Mouse (Mus musculus): ENCODE data around the gene Pgp. TPM values are rescaled to one million over a fixed set of nuclear protein-coding genes. Genes with fewer than 3 reads are reported as not detected.
A peak's percentile ranks its signal among the peaks of the same experiment; 100 is the strongest.
"Not testable (repeated sequence)": the region's sequence is repeated elsewhere in the genome, so short reads cannot be mapped to it uniquely, and the experiment has no call there.

Gene Pgp
- polyA plus RNA-seq, 1 experiment from 2014 or later, result 57.4 TPM

GRCm38 (mm10) chr17:24455523-24456206, 14.5 kb upstream of the Pgp start:
- DNase-seq (ENCODE audit: low spot score), result not testable (repeated sequence)

- peak; percentile 68 for DNase-seq (ENCODE audit: low spot score)
Measured at GRCm38 (mm10) chr17:24461580-24461979, 8.6 kb upstream of the Pgp start.

DNA sequence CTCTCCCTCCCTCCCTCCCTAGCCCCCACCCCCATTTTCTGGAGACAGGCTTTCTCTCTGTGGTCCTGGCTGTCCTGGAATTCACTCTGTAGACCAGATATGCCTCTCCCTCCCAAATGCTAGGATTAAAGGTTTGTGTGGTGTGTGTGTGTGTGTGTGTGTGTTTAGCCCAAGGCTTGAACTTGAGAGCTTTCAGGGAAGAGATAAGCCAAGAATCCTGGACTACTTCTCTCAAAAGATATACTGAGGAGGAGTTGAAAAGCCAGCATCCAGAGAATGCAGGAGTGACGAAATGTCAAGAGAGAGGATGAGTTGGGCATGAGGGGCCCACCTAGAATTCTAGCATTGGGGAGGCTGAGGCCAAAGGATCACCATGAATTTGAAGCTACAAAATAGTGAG, 7.3 kb upstream of the Pgp start:
- no peak for DNase-seq (ENCODE audit: low spot score)

DNA sequence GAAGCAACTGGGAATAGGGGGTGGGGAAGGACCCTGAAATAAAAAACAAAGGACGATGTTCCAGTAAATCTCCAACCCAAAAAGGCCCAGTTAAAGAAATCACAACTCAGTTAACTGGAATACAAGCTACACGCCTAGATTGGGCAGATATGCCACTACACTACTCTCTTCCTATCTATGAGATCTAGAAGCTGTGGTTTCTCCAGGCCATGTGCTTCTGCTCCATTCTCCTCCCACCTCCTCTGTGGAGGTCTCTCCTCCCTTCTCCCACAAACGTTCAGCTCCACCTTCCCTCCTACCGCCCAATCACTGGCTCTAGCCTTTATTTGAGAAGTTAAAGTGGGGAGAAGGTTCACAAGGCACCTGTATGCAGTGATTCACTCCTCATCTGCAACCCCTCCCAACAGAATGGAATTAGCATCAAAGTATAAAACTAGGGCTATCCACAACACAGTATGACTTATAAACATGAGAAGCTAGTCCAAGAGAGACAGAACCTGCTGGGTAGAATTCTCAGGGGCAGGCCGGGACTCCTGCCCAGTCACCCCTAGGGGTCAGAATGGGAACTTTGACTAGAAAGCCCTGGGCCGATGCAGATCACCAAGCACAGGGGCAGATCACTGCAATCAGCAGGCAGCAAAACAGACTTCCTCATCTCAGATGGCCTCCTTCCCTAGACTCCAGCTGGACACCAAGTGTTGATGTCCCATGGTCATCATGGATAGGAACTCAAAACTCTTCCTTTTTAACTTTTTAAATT, 6.6 kb upstream of the Pgp start:
- DNase-seq (ENCODE audit: low spot score), result no peak

DNA sequence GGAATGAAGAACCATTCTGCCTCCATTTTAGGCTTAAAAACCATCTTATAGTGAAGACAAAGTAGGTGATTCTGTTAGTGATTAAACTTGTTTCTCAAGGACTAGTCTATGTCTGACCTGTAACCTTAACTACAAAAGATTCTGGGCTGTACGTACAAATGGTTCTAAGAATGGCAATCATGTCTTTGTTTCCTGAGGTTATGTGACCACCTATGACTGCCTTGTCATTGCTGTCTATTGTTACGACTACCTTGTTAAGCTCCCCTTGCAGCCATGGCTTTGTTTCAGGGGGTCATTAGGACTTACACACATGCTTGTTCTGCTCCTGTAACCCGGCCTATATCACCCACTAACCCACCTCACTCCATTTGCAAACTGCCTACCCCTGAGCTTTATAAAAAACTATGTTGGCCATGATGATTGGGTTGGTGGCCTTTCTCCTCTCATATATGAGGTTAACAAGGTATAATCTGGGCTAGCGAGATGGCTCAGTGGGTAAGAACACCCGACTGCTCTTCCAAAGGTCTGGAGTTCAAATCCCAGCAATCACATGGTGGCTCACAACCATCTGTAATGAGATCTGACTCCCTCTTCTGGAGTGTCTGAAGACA, 1.5 kb upstream of the Pgp start:
- no peak for DNase-seq (ENCODE audit: low spot score)

DNA sequence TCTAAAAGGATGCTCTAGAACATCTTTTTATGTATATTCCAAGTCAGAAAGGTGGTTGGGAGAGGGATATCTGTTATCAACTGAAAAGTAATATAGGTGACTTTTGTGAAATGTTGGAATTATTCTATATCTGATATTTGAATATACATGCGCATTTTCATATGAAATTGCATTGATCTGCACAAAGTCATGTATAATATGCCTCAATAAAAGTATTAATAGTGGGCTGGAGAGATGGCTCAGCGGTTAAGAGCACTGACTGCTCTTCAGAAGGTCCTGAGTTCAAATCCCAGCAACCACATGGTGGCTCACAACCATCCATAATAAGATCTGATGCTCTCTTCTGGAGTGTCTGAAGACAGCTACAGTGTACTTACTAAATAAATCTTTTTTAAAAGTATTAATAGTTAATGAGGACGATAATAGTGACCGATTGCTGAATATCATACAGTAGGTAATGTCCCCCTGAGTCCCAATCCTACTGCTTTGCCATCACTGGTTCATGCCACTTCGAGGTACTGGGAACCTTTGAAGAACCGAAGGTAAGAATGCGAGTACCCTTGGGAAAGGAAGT, 769 bp upstream of the Pgp start:
- no peak for DNase-seq (ENCODE audit: low spot score)

- no peak for DNase-seq (ENCODE audit: low spot score)
Measured at GRCm38 (mm10) chr17:24470701-24471527, 722 bp downstream of the Pgp start.

DNA sequence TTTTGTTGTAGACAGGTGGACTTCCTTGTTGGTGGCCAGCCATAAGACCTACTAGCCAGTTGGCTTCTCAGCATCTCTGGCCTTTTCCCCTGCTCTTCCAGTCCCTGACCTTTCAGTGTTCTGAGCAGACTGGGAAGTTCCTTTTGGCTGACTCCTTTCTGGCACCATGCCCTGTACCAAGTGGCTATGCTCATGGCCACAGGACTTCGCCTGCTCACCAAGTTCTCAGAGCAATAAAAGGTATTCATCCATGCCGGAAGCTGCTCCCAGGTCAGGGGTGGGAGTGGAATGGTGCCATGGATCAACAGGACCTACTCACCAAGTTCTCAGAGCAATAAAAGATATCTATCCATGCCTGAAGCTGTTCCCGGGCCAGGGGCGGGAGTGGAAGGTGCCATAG, 2.3 kb downstream of the Pgp start:
- no peak for DNase-seq (ENCODE audit: low spot score)

DNA sequence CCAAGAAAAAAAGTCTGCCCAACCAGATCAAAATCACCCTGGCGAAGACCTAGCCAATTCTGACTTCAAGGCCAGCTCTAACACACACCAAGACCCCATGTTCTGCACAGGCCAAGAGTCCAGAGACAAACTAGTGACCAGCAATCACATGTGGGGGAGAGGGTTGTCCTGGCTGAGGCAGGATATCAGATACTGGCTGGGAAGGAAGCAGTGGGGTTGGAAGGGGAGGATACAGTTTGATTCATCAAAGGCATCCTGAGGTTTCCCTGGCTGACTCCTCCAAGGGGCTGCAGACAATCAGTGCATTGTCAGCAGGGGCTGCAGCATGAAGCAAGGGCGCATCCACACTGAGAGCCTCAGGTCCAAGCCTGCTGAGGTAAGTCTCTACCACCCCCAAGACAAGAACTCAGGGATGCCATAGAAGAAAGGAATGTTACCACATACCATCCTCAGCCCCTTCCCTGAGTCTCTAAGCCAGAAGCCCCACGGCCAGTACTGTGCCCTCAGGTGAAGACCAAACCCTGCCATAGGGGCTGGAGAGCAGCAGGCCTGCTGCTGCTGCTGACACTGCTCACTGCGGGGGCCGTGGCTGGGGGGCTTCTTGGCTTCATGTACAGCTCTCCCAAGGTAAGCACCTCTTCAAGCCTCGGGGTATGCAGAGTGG, 3.6 kb downstream of the Pgp start, which contains the start of gene Bricd5:
TSS of gene Bricd5 (plus strand) at position 273 of the 664 bp plus-strand sequence.
- DNase-seq (ENCODE audit: low spot score), result no peak

DNA sequence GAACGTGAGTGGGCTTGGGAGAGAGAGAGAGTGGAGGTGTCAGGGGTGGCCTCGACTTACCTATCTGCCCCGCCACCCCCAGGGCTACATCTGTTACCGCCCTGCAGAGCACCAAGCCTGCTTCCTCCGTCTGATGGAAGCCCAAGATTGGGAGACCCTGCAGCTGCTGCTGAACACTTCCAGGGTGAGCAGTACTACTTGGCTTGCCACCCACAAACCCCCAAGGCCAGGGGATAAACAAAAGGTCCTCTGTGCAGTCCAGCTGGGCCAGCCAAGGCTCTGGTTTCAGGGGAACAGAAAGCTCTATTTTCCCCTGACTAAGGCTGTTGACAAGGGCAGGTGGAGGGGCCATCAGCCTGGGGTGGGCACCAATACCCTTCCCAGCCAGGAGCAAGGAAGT, 4.4 kb downstream of the Pgp start:
- no peak for DNase-seq (ENCODE audit: low spot score)

DNA sequence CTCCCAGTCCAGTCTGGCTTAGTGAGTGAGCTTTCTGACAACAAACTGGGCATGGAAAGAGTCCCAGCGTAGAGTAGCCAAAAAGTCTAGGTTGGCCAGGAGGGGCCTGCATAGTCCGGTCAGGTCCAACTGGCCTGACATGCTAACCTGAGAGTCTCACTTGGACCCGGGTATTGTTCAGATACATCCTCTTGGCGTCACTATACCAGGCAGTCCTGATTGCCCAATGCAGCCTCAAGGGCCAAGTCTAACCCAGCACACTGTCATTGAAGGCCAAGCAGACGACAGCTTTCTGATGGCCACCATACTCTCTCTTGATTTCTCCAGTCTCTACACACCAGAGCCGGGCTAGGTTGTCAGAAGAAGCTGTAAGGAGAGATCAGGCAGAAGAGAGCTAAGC, 5.4 kb downstream of the Pgp start:
- DNase-seq (ENCODE audit: low spot score), result no peak

- DNase-seq (ENCODE audit: low spot score), result no peak
Measured at GRCm38 (mm10) chr17:24476022-24476776, 6.0 kb downstream of the Pgp start.

DNA sequence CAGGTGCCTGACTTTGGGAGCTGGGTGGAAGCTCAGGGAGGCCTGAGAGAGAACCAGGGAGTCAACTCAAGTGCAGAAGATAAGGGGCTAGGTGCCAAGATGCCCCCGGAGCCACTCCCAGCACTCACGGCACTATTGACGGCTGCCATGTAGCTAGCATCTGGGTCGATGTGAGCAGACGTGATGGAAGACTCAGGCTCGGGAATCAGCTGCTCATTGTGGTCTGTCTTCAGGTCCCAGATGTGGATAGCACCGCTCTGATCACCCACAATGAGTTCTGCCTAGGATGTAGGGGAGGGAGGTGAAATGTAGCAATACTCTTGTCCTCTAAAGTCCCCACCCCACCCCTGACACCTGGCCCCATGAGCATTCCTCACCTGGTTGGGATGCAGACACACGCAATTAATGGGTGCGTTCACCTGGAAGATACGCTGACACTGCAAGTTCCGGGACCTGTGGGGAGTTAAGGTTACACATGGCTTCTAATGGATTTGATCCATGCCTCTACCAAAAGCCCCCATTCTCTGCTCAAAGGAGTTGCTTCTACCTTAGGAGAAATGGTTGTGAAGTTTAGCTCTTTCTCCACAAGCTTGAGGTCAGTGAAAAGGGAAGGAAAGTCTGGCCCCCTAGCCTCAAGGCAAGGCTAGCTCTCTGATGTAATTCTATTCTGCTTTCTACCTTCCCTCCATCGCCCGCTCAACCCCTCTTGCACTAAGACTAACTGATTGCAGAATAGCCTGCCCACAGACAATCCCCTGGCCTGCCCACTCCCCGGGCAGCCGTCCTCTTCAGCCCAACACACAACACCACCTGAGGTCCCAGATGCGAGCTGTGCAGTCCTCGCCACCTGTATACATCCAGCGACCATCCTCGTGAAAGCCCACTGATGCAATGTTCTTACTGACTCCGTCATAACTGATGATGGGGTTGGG, 7.1 kb downstream of the Pgp start:
- no peak for DNase-seq (ENCODE audit: low spot score)

GRCm38 (mm10) chr17:24477985-24478600, 7.9 kb downstream of the Pgp start:
- no peak for DNase-seq (ENCODE audit: low spot score)

DNA sequence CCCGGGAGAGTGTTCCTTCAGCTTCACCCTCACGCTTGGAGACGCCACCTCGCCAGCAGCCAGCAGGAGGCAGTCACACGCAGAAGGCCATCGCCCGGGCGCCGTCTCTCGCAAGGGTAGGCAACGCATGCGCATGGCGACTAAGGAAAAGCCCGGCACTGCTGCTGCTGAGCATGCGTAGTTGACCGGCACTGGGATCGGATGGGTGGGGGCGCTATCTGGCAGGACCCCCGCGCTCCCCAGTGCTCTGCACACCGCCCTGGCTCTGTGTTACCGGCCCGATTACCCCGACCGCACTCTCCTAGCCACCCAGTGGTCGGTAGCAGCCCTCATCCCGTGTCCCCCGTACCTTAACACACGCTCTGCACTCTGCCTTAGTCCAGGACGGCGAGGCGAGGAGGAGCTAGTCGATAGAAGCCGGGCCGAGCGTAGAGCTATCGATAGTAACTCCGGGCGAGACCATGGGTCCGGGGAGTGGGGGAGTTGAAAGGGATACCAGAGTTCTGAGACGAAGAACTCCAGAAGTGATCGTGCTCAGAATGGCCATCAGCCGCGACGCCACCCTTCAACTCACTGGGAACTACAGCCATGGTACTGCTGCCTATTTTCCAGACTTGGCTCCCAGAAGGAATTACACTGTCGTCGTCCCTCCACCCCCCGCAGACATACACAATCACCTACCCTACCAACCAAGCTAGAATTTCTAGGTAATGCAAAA, 8.6 kb downstream of the Pgp start, which contains the start of gene Mlst8:
TSS of gene Mlst8 (minus strand) at position 416 of the 718 bp plus-strand sequence.
- peak; percentile 96 for DNase-seq (ENCODE audit: low spot score)

DNA sequence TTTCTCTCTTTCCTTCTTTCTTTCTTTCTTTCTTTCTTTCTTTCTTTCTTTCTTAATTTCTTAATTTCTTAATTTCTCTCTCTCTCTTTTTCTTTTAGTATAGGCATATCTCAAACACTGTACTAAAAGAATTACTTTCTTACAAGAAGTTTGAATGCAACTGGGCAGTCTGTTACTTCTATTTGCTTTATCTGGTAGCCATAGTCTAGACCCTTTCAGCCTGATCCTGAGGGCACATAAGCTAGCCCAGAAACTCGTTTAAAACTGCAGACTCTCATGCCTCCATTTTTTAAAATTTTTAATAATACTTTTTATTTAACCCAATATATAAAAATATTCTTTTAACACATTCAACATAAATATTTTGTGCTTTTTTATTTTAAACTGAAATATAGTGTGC, 9.2 kb downstream of the Pgp start:
- DNase-seq (ENCODE audit: low spot score), result no peak

DNA sequence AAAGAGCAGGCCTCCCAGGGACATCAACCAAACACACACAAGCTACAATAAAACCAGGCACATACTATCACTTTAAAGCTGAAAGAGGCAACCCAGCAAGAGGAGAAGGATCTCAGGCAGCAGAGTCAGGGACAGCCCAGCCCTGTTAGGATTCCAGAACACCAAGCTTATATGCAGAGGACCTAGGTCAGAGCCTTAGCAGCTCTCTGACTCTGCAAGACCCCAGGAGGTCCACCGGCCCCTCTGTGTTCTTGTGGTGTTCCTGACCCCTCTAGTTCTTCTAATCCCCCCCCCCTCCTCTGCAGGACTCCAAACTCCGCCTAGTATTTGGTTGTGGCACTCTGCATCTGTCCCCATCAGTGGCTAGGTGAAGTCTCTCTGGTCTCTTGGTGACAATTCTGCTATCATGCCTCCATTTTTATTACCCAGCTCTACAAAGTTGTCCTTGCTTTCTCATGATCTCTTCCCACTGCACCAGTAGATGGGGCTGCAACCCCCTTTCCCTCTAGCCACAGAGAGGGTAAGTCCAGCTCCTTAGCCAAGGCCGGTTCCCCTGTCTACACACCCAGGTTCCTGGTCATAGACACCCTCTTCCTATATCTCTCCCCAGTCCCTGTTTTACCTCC, 10.1 kb downstream of the Pgp start:
- DNase-seq (ENCODE audit: low spot score), result no peak

All from thymus, postnatal 0 days (tissue).